Mouse (Mus musculus) myocyte (in vitro differentiated cells): Measurements from ENCODE around the gene Tmprss4. TPM values are rescaled to one million over a fixed set of nuclear protein-coding genes. Genes with fewer than 3 reads are reported as not detected.

ENCODE experiments used
- H3K27me3 ChIP-seq: one replicate; pipeline ENCODE4 v1.6.1; 2011; ENCODE audit not compliant: control insufficient read depth, insufficient read depth, insufficient read length
- H3K36me3 ChIP-seq: one replicate; pipeline ENCODE4 v1.6.1; 2011; ENCODE audit not compliant: control insufficient read depth, insufficient read depth
- H3K4me2 ChIP-seq: one replicate; pipeline ENCODE4 v1.6.1; 2011; ENCODE audit warnings: low read depth, control low read depth
- H3K4me3 ChIP-seq: one replicate; pipeline ENCODE4 v1.5.1; 2011; ENCODE audit warnings: mild to moderate bottlenecking, control low read depth, moderate library complexity
- H3K79me2 ChIP-seq: one replicate; pipeline ENCODE4 v1.6.1; 2011; ENCODE audit not compliant: control insufficient read depth, insufficient read depth
- H3ac ChIP-seq: one replicate; pipeline ENCODE4 v1.6.1; 2011; ENCODE audit not compliant: control insufficient read depth, insufficient read length
- CEBPB ChIP-seq: IDR thresholded peaks from 2 replicates; pipeline ENCODE4 v1.6.1; 2011; ENCODE audit warnings: mild to moderate bottlenecking, moderate library complexity; ENCODE audit not compliant: poor library complexity, insufficient read depth, severe bottlenecking
- E2F4 ChIP-seq: IDR thresholded peaks from one replicate; pipeline ENCODE4 v1.6.1; 2011; ENCODE audit warnings: mild to moderate bottlenecking, control low read depth, moderate library complexity; ENCODE audit not compliant: insufficient read depth
- MAX ChIP-seq: IDR thresholded peaks from one replicate; pipeline ENCODE4 v1.6.1; 2011; ENCODE audit warnings: low read depth, mild to moderate bottlenecking, control low read depth
- MYOD1 ChIP-seq, 3 experiments: IDR thresholded peaks; one replicate each; pipeline ENCODE4 v1.6.1; 2011; ENCODE audit warnings: control low read depth in 2 of 3, low read depth in 2 of 3, mild to moderate bottlenecking in 2 of 3, moderate library complexity in 1 of 3; ENCODE audit not compliant: insufficient read length in 2 of 3, control insufficient read depth in 1 of 3
- MYOG ChIP-seq, 3 experiments: IDR thresholded peaks; one replicate each; pipeline ENCODE4 v1.6.1; 2011; ENCODE audit warnings: control low read depth in 2 of 3, low read depth in 2 of 3, mild to moderate bottlenecking in 2 of 3; ENCODE audit not compliant: insufficient read length in 2 of 3, control insufficient read depth in 1 of 3, insufficient read depth in 1 of 3
- POLR2A ChIP-seq: IDR thresholded peaks from one replicate; pipeline ENCODE4 v1.6.1; 2011; ENCODE audit warnings: low read depth, mild to moderate bottlenecking, control low read depth, moderate library complexity; ENCODE audit not compliant: insufficient read length
- POLR2AphosphoS2 ChIP-seq: IDR thresholded peaks from one replicate; pipeline ENCODE4 v1.6.1; 2011; ENCODE audit warnings: low read depth, control low read depth; ENCODE audit not compliant: insufficient read length
- REST ChIP-seq: IDR thresholded peaks from one replicate; pipeline ENCODE4 v1.6.1; 2011; ENCODE audit warnings: mild to moderate bottlenecking, control low read depth, moderate library complexity; ENCODE audit not compliant: insufficient read depth, insufficient read length
- SRF ChIP-seq: IDR thresholded peaks from one replicate; pipeline ENCODE4 v1.6.1; 2011; ENCODE audit warnings: low read depth; ENCODE audit not compliant: control insufficient read depth, insufficient read length
- TCF12 ChIP-seq: IDR thresholded peaks from one replicate; pipeline ENCODE4 v1.6.1; 2011; ENCODE audit warnings: mild to moderate bottlenecking, control low read depth; ENCODE audit not compliant: poor library complexity, insufficient read depth, severe bottlenecking
- TCF3 ChIP-seq: IDR thresholded peaks from one replicate; pipeline ENCODE4 v1.6.1; 2011; ENCODE audit warnings: low read depth, control low read depth; ENCODE audit not compliant: insufficient read length
- USF1 ChIP-seq: IDR thresholded peaks from one replicate; pipeline ENCODE4 v1.6.1; 2011; ENCODE audit warnings: low read depth, mild to moderate bottlenecking, control low read depth, moderate library complexity
- polyA plus RNA-seq: library from polyadenylated mRNA; unstranded; fragments of >200 nt; fragmentation: generic; extraction: Trizol; gene quantifications from one replicate; pipeline ENCODE4 v1.2.1, GENCODE M21; 2012; ENCODE audit warnings: missing spikeins

Gene Tmprss4
- polyA plus RNA-seq, 1 experiment, result not detected

GRCm38 (mm10) chr9:45182521-45182920, 21.4 kb downstream of the Tmprss4 start:
- H3K36me3 ChIP-seq, result no peaks in the 10 kb centered on the region
- H3K4me2 ChIP-seq, result no peak overlapping the region
- no peak overlapping the region for H3K4me3 ChIP-seq
- TF ChIP-seq TCF3 (no peak), MYOD1 (IDR thresholded peaks at IDR 0.05; ENCODE audit: control insufficient read depth in 1 of 3, insufficient read length in 2 of 3, low read depth in 2 of 3) (no peak), REST (no peak), TCF12 (no peak), USF1 (no peak), MYOG (IDR thresholded peaks at IDR 0.05; ENCODE audit: control insufficient read depth in 1 of 3, insufficient read depth in 1 of 3, insufficient read length in 2 of 3, low read depth in 2 of 3) (no peak), E2F4 (no peak), POLR2A (no peak), SRF (no peak), CEBPB (no peak), MAX (no peak), POLR2AphosphoS2 (no peak)
- peaks cover 23% of the 10 kb centered on the region for H3K27me3 ChIP-seq
- H3ac ChIP-seq, result no peak overlapping the region
- H3K79me2 ChIP-seq, result no peaks in the 10 kb centered on the region

- no peak within 1 kb of the TSS for H3K4me3 ChIP-seq
- TF ChIP-seq POLR2AphosphoS2 (no peak), POLR2A (no peak), MYOG (IDR thresholded peaks at IDR 0.05; ENCODE audit: control insufficient read depth in 1 of 3, insufficient read depth in 1 of 3, insufficient read length in 2 of 3, low read depth in 2 of 3) (no peak), E2F4 (no peak), USF1 (no peak), SRF (no peak)
- H3K79me2 ChIP-seq, result no peaks in the 10 kb centered on the region
- peaks cover 19% of the 10 kb centered on the region for H3K27me3 ChIP-seq
- H3K36me3 ChIP-seq, result no peaks in the 10 kb centered on the region
- H3K4me2 ChIP-seq, result no peak within 1 kb of the TSS
- H3ac ChIP-seq, result no peak within 1 kb of the TSS
Measured at GRCm38 (mm10) chr9:45181770-45182169, 22.1 kb downstream of the Tmprss4 start, which contains the start of gene BC049352. Gene BC049352 (plus strand): TSS chr9:45182007.

GRCm38 (mm10) chr9:45179282-45179681, 24.6 kb downstream of the Tmprss4 start:
- TF ChIP-seq MYOG (IDR thresholded peaks at IDR 0.05; ENCODE audit: control insufficient read depth in 1 of 3, insufficient read depth in 1 of 3, insufficient read length in 2 of 3, low read depth in 2 of 3) (no peak), MAX (no peak), TCF3 (no peak), SRF (no peak), REST (no peak), CEBPB (no peak), POLR2A (no peak), MYOD1 (IDR thresholded peaks at IDR 0.05; ENCODE audit: control insufficient read depth in 1 of 3, insufficient read length in 2 of 3, low read depth in 2 of 3) (no peak), TCF12 (no peak), USF1 (no peak), POLR2AphosphoS2 (no peak), E2F4 (no peak)
- H3K4me2 ChIP-seq, result no peak overlapping the region
- H3K36me3 ChIP-seq, result no peaks in the 10 kb centered on the region
- H3K79me2 ChIP-seq, result no peaks in the 10 kb centered on the region
- H3K4me3 ChIP-seq, result no peak overlapping the region
- peaks cover 5% of the 10 kb centered on the region for H3K27me3 ChIP-seq
- H3ac ChIP-seq, result no peak overlapping the region

- Histone ChIP-seq H3K79me2 (no peaks in the 10 kb centered on the region), H3K4me2 (no peak overlapping the region), H3K4me3 (no peak overlapping the region), H3K27me3 (peaks cover 8% of the 10 kb centered on the region), H3ac (no peak overlapping the region), H3K36me3 (no peaks in the 10 kb centered on the region)
- no peak for TF ChIP-seq CEBPB
- TF ChIP-seq TCF3, result no peak
- TF ChIP-seq MYOG (IDR thresholded peaks at IDR 0.05; ENCODE audit: control insufficient read depth in 1 of 3, insufficient read depth in 1 of 3, insufficient read length in 2 of 3, low read depth in 2 of 3), result no peak
- TF ChIP-seq MYOD1 (IDR thresholded peaks at IDR 0.05; ENCODE audit: control insufficient read depth in 1 of 3, insufficient read length in 2 of 3, low read depth in 2 of 3), result no peak
Measured at GRCm38 (mm10) chr9:45173475-45173874, 30.4 kb downstream of the Tmprss4 start.

GRCm38 (mm10) chr9:45171073-45171610, 32.8 kb downstream of the Tmprss4 start:
- Histone ChIP-seq H3K4me3 (no peak overlapping the region), H3K79me2 (no peaks in the 10 kb centered on the region)

More at GRCm38 (mm10) chr9:45171073-45171610, 32.8 kb downstream of the Tmprss4 start:
- no peak overlapping the region for H3K4me2 ChIP-seq
- no peaks in the 10 kb centered on the region for H3K36me3 ChIP-seq
- peaks cover 8% of the 10 kb centered on the region for H3K27me3 ChIP-seq
- no peak for TF ChIP-seq TCF12
- TF ChIP-seq MYOD1 (IDR thresholded peaks at IDR 0.05; ENCODE audit: control insufficient read depth in 1 of 3, insufficient read length in 2 of 3, low read depth in 2 of 3), result no peak
- no peak for TF ChIP-seq REST
- no peak for TF ChIP-seq MAX
- TF ChIP-seq SRF, result no peak
- H3ac ChIP-seq, result no peak overlapping the region
